Mouse (Mus musculus): ENCODE results near the gene Armh3. TPM values are rescaled to one million over a fixed set of nuclear protein-coding genes. Genes with fewer than 3 reads are reported as not detected.

Gene Armh3
- total and polyA plus RNA-seq, 3 experiments: 1.1 to 4.9 (median 1.9) TPM

GRCm38 (mm10) chr19:45999378-45999777 is 1.1 kb upstream of the Armh3 start:
- in situ Hi-C loops (cut with MboI; ENCODE audit: low pct_ligation_motif_present, low pct_unique_long_range_greater_than_20kb, low sequenced_read_pairs) (no loop called here), dilution Hi-C loops (cut with MboI; ENCODE audit: extremely low pct_ligation_motif_present, extremely low pct_unique_long_range_greater_than_20kb, low sequenced_read_pairs) (no loop called here)
- Histone ChIP-seq H3K79me2 (replicated peaks; ENCODE audit: control insufficient read depth, extremely low read depth, insufficient read depth, poor library complexity, severe bottlenecking) (peaks cover 10% of the 10 kb centered on the region), H3K4me3 (replicated peaks in 1 of 3; ENCODE audit: low read depth in 2 of 3, low read length in 2 of 3, poor library complexity in 1 of 3) (no peak overlapping the region), H3K9me3 (replicated peaks; ENCODE audit: low read length) (peaks cover 7% of the 10 kb centered on the region), H3K27me3 (replicated peaks) (no peaks in the 10 kb centered on the region), H3K4me1 (ENCODE audit: control insufficient read depth in 1 of 2, insufficient read depth in 2 of 2) (peaks cover 9 to 30% of the 10 kb centered on the region in 2 experiments), H3K4me2 (ENCODE audit: insufficient read depth, low read depth, poor library complexity, severe bottlenecking) (peak overlapping the region; percentile 89), H3K36me3 (replicated peaks in 1 of 2; ENCODE audit: control insufficient read depth in 1 of 2, insufficient read depth in 1 of 2, low read length in 1 of 2) (peaks cover 0 to 3% of the 10 kb centered on the region in 2 experiments), H3K27ac (ENCODE audit: insufficient read depth, low read depth) (no peak overlapping the region), H3K9ac (ENCODE audit: insufficient read depth, low read depth) (peak overlapping the region; percentile 70; the same call in 1 of the 2 replicates)
- TF ChIP-seq ZMIZ1 (IDR thresholded peaks at IDR 0.05; ENCODE audit: low read depth, low read length) (no peak), ELF1 (IDR thresholded peaks at IDR 0.05; ENCODE audit: low read depth, low read length) (no peak), JUN (IDR thresholded peaks at IDR 0.05; ENCODE audit: insufficient read depth, low read depth, low read length) (no peak), MAX (IDR thresholded peaks at IDR 0.05; ENCODE audit: low read length) (no peak), HCFC1 (IDR thresholded peaks at IDR 0.05; ENCODE audit: low read depth, low read length) (no peak), RCOR1 (conservative IDR thresholded peaks at IDR 0.05; ENCODE audit: low read depth, low read length) (no peak), MAZ (IDR thresholded peaks at IDR 0.05; ENCODE audit: low read depth, low read length) (no peak), ETS1 (conservative IDR thresholded peaks at IDR 0.05; ENCODE audit: low read depth, low read length) (no peak), MEF2A (IDR thresholded peaks at IDR 0.05; ENCODE audit: borderline replicate concordance, low read depth, low read length) (no peak), SMC3 (IDR thresholded peaks at IDR 0.05; ENCODE audit: low read depth, low read length) (no peak)
- DNase-seq (ENCODE audit: extremely low read depth): no peak

- Histone ChIP-seq H3K4me1 (ENCODE audit: control insufficient read depth in 1 of 2, insufficient read depth in 2 of 2) (peaks cover 8 to 26% of the 10 kb centered on the region in 2 experiments), H3K27me3 (replicated peaks) (no peaks in the 10 kb centered on the region), H3K9ac (ENCODE audit: insufficient read depth, low read depth) (peak overlapping the region; percentile 70), H3K4me3 (replicated peaks in 1 of 3; ENCODE audit: low read depth in 2 of 3, low read length in 2 of 3, poor library complexity in 1 of 3) (peak overlapping the region; percentile 43 to 77 (median 63)), H3K9me3 (replicated peaks; ENCODE audit: low read length) (peaks cover 9% of the 10 kb centered on the region), H3K36me3 (replicated peaks in 1 of 2; ENCODE audit: control insufficient read depth in 1 of 2, insufficient read depth in 1 of 2, low read length in 1 of 2) (peaks cover 0 to 3% of the 10 kb centered on the region in 2 experiments), H3K4me2 (ENCODE audit: insufficient read depth, low read depth, poor library complexity, severe bottlenecking) (peak overlapping the region; percentile 89), H3K79me2 (replicated peaks; ENCODE audit: control insufficient read depth, extremely low read depth, insufficient read depth, poor library complexity, severe bottlenecking) (peaks cover 4% of the 10 kb centered on the region; the same call in 1 of the 2 replicates), H3K27ac (ENCODE audit: insufficient read depth, low read depth) (no peak overlapping the region)
- DNase-seq (ENCODE audit: extremely low read depth): no peak
- in situ Hi-C loops (cut with MboI; ENCODE audit: low pct_ligation_motif_present, low pct_unique_long_range_greater_than_20kb, low sequenced_read_pairs) (no loop called here), dilution Hi-C loops (cut with MboI; ENCODE audit: extremely low pct_ligation_motif_present, extremely low pct_unique_long_range_greater_than_20kb, low sequenced_read_pairs) (no loop called here)
- TF ChIP-seq SIN3A (IDR thresholded peaks at IDR 0.05; ENCODE audit: low read length) (no peak), ZMIZ1 (IDR thresholded peaks at IDR 0.05; ENCODE audit: low read depth, low read length) (no peak), BHLHE40 (IDR thresholded peaks at IDR 0.05; ENCODE audit: low read depth, low read length) (no peak), EP300 (IDR thresholded peaks at IDR 0.05; ENCODE audit: low read length) (no peak), PAX5 (IDR thresholded peaks at IDR 0.05; ENCODE audit: low read length) (no peak), USF2 (conservative IDR thresholded peaks at IDR 0.05; ENCODE audit: low read depth, low read length) (no peak)
These were observed 468 bp upstream of the Armh3 start for GRCm38 (mm10) chr19:45998694-45999217.

All from CH12.LX (cell line).